Mouse (Mus musculus) hindbrain, postnatal 0 days (tissue): ENCODE measurements around the gene Gpcpd1. TPM values are rescaled to one million over a fixed set of nuclear protein-coding genes. Genes with fewer than 3 reads are reported as not detected.
A peak's percentile ranks its signal among the peaks of the same experiment; 100 is the strongest.

Source experiments
- ATAC-seq: fragments of 200-750 bp; cut with Nextera tagmentation; 2 replicates; pipeline ENCODE4 v1.8.0; 2017; ENCODE audit warnings: mild to moderate bottlenecking, moderate TSS enrichment, moderate library complexity
- DNase-seq: peaks from one replicate; pipeline ENCODE4 v3.0.0-alpha.2; 2015; ENCODE audit warnings: low spot score
- H3K27ac ChIP-seq: fragments of 300-500 bp; sonication (generic); 2 replicates; pipeline ENCODE4 v1.5.1; 2014; ENCODE audit warnings: mild to moderate bottlenecking
- H3K27me3 ChIP-seq: fragments of 300-500 bp; sonication (generic); 2 replicates; pipeline ENCODE4 v1.6.1; 2014; ENCODE audit warnings: low read length, mixed read lengths; ENCODE audit not compliant: insufficient read depth
- H3K36me3 ChIP-seq: fragments of 300-500 bp; sonication (generic); 2 replicates; pipeline ENCODE4 v1.6.1; 2014; ENCODE audit warnings: low read length, mixed read lengths; ENCODE audit not compliant: insufficient read depth
- H3K4me1 ChIP-seq: fragments of 300-500 bp; sonication (generic); 2 replicates; pipeline ENCODE4 v1.6.1; 2014; ENCODE audit warnings: antibody characterized with exemption, low read length, mixed read lengths; ENCODE audit not compliant: insufficient read depth
- H3K4me2 ChIP-seq: fragments of 300-500 bp; sonication (generic); 2 replicates; pipeline ENCODE4 v1.6.1; 2014; ENCODE audit warnings: low read depth, mild to moderate bottlenecking, low read length, moderate library complexity, mixed read lengths
- H3K4me3 ChIP-seq: fragments of 300-500 bp; sonication (generic); 2 replicates; pipeline ENCODE4 v1.5.1; 2014; ENCODE audit warnings: low read length
- H3K9ac ChIP-seq: fragments of 300-500 bp; sonication (generic); replicated peaks from 2 replicates; pipeline ENCODE4 v1.6.1; 2014; ENCODE audit warnings: mild to moderate bottlenecking, low read length, moderate library complexity, mixed read lengths
- H3K9me3 ChIP-seq: fragments of 300-500 bp; sonication (generic); 2 replicates; pipeline ENCODE4 v1.6.1; 2016; ENCODE audit warnings: low read length, mixed read lengths
- CTCF ChIP-seq: IDR thresholded peaks from 2 replicates; pipeline ENCODE4 v1.5.1; 2016; ENCODE audit warnings: antibody characterized with exemption, control low read depth, low read depth
- WGBS: fragments of 180-500 bp; shearing (Covaris S2); extraction: QIAGEN DNeasy Blood & Tissue Kit; methylation state at CpG from one replicate; pipeline ENCODE4 v1.1.7; 2014; 5-methylcytosine and 5-hydroxymethylcytosine counted together
- polyA plus RNA-seq: library from polyadenylated mRNA; unstranded; fragments of >200 nt; fragmentation: Nextera tagmentation; extraction: Ambion mirVana; gene quantifications from 2 replicates; pipeline ENCODE4 v1.2.1, GENCODE M21; 2015
- total RNA-seq: library from RNA; depleted of rRNA; stranded (reverse); fragments of >200 nt; gene quantifications from 2 replicates; pipeline ENCODE4 v1.2.3, GENCODE M21; 2014

Gpcpd1 gene
- total and polyA plus RNA-seq, 2 experiments from 2014 or later, result 46.9 to 84.0 TPM

DNA sequence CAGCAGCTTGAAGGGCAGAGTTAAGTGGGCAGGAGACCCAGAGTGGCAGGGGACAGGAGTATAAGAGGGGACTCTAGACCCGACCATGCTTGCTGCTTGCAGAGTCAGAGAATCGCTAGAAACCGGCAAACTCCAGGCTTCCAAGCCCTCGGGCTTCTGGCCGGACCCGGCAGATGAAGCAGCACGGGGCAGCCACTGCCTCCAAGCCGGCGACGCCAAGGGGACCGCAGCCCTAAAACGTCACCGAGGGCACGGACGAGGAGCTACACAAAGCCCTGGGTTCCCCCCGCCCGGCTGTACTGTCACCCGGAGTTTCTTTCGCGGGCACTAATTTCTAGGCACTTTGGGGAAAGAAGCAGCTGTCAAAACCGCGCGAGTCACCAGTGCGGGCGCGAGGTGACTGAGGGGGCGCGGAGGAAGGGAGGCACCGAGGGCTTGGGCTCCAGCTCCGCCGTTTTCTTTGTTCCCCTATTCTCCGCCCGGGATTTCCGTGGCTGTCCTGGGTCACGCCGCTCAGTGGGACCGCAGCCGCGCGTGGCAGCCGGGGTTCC, 10.0 kb downstream of the Gpcpd1 start:
- ATAC-seq (peak; percentile 78), DNase-seq (peak; percentile 73)
- H3K4me2 ChIP-seq, result peak overlapping the region; percentile 72
- peak overlapping the region; percentile 99 for H3K27ac ChIP-seq
- H3K36me3 ChIP-seq, result no peaks in the 10 kb centered on the region
- H3K9ac ChIP-seq, result peak overlapping the region; percentile 97
- no peaks in the 10 kb centered on the region for H3K27me3 ChIP-seq
- H3K4me3 ChIP-seq, result peak overlapping the region; percentile 89
- H3K4me1 ChIP-seq, result peaks cover 1% of the 10 kb centered on the region; the same call in 1 of the 2 replicates
- no peak for TF ChIP-seq CTCF
- WGBS, result 0% methylated on average over 40 of the region's 41 CpGs
- H3K9me3 ChIP-seq, result no peaks in the 10 kb centered on the region

DNA sequence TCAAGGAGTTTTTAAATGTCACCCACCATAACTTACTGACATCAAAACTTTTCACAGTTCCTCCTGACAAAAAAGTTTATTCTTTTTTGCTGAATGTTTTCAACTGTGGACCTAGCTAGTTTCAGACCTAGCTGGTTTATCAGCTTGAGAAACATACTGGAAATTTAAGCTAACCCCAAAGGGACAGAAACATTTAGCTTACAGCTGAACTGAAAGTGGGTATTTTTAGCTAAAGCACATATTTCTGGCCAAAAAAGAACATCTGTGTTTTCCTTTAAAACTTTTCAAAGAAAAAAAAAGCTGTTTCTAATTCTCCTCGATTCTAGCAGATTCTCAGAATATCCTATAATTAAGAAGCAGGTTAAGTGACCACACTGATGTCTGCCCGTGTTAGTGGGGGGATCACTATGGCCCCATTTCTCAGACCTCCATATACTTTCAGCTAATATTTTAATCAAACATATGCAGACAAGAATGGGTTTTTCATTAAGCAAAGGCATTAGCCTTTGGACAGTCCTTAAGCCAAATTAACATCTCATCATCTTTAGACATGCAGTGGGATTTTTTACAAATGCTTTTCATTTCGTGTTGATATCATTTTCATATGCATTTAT, 10.9 kb downstream of the Gpcpd1 start:
- peak overlapping the region; percentile 97 for H3K9ac ChIP-seq
- H3K4me1 ChIP-seq, result no peaks in the 10 kb centered on the region
- no peak for DNase-seq
- no peaks in the 10 kb centered on the region for H3K9me3 ChIP-seq
- WGBS, result 38% methylated on average over 3 of the region's 3 CpGs
- H3K36me3 ChIP-seq, result 0 out of 2 replicates have a peak, but pooled peaks cover under 1% of the 10 kb centered on the region
- TF ChIP-seq CTCF, result no peak
- H3K4me2 ChIP-seq, result peak overlapping the region; percentile 72
- H3K4me3 ChIP-seq, result peak overlapping the region; percentile 89
- ATAC-seq, result no peak
- H3K27me3 ChIP-seq, result no peaks in the 10 kb centered on the region
- H3K27ac ChIP-seq, result peak overlapping the region; percentile 99

DNA sequence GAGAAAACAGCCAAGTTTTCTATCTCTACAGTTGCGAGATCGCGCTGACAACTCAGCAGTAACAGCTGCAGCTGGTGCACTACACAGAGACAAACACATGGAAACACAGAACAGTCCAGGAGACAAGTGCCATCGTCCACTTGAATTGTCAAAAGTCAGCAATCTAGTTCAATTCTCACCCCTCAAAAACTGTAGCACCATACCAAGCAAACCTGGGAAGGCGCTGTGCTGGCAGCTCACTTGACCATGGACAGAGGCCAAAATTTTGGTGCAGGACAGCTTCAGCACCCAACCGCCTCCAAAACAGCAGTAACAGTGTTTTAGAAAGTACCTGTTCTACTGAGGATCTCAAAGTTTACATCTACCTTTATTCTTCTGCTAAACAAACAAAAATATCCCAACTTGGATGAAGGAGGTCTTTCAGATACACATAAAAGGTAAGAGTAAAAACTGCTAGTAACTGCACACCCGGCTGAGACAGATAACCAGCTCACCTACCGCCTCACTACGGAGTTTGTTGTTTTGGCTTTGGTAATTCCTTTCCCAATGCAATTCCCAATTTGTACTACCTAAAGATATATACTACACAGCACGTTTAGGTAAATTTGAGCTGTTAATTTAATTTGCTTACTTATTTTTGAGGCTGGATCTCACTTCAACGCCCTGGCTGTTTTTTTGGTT, 11.6 kb downstream of the Gpcpd1 start:
- ATAC-seq (no peak), DNase-seq (peak; percentile 56)
- Histone ChIP-seq H3K9me3 (no peaks in the 10 kb centered on the region), H3K4me2 (peak overlapping the region; percentile 72), H3K9ac (peak overlapping the region; percentile 10; the same call in 1 of the 2 replicates), H3K4me1 (no peaks in the 10 kb centered on the region), H3K27ac (peak overlapping the region; percentile 20; the same call in 1 of the 2 replicates), H3K4me3 (peak overlapping the region; percentile 89), H3K36me3 (peaks cover 4% of the 10 kb centered on the region; the same call in 1 of the 2 replicates), H3K27me3 (no peaks in the 10 kb centered on the region)
- 62% methylated on average over 11 of the region's 11 CpGs for WGBS
- peak; percentile 41 for TF ChIP-seq CTCF

DNA sequence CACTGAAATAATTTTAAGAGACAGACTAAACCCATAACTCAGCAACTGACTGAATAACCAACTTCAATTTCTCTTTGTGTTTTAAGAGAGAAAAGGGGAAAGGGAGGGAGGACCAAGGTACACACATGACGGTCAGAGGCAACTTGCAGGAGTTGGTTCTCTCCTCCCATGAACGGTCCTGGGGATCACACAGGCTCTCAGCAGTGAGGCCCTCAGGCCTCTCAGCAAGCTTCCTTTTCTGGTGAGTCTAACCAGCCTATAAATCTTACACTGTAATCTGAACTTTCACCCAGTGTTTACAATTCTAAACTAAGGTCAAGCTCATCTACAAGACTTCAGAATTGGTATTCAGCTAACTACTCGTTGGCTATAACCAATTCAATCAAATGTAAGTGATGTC, 12.3 kb downstream of the Gpcpd1 start:
- no peak for DNase-seq
- 56% methylated on average over 3 of the region's 3 CpGs for WGBS

DNA sequence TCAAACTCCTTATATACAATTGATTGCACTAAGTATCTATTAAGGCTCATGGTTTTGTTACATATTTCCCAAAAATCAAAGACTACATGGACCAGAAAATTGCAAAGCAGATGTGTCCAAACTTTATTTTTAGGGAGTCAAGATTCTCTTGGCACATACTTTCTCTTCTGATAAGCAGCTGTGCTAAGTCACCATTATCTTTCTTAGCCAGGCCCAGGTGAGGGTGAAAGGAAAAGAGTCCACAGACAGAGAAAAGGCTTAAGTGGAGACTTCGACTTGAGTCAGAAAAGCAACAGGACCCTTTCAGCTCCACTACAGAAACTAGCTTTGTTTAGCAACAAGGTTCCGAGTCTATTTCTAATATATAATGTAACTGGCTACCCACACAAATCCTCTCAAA, 14.2 kb downstream of the Gpcpd1 start:
- DNase-seq (no peak), ATAC-seq (no peak)
- H3K36me3 ChIP-seq, result peaks cover 12% of the 10 kb centered on the region; the same call in 1 of the 2 replicates
- 92% methylated on average over 2 of the region's 2 CpGs for WGBS
- no peaks in the 10 kb centered on the region for H3K9me3 ChIP-seq
- H3K27ac ChIP-seq, result no peak overlapping the region
- no peak overlapping the region for H3K4me2 ChIP-seq
- no peaks in the 10 kb centered on the region for H3K27me3 ChIP-seq
- no peak overlapping the region for H3K4me3 ChIP-seq
- H3K9ac ChIP-seq, result no peak overlapping the region
- TF ChIP-seq CTCF, result no peak
- no peaks in the 10 kb centered on the region for H3K4me1 ChIP-seq

More for the DNA sequence above, 12.3 kb downstream of the Gpcpd1 start:
- no peak for TF ChIP-seq CTCF
- Histone ChIP-seq H3K36me3 (peaks cover 10% of the 10 kb centered on the region; the same call in 1 of the 2 replicates), H3K27ac (peak overlapping the region; percentile 13; the same call in 1 of the 2 replicates), H3K4me2 (peak overlapping the region; percentile 72), H3K9ac (peak overlapping the region; percentile 10; the same call in 1 of the 2 replicates), H3K27me3 (no peaks in the 10 kb centered on the region), H3K9me3 (no peaks in the 10 kb centered on the region), H3K4me3 (peak overlapping the region; percentile 89; the same call in 1 of the 2 replicates), H3K4me1 (no peaks in the 10 kb centered on the region)
- no peak for ATAC-seq

DNA sequence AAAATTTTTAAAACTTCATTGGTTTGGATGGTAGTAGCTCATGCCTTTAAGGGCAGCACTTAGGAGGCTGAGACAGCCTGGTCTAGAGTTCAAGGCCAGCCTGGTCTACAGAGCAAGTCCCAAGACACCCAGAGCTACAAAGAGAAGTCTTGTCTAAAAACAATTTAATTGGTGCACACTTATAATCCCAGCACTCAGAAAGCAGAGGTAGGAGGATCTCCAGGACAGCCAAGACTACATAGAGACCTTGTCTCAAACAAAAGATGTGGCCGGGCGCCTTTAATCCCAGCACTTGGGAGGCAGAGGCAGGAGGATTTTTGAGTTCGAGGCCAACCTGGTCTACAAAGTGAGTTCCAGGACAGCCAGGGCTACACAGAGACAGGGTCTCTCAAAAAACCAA, 14.9 kb downstream of the Gpcpd1 start:
- WGBS, result 94% methylated on average over 3 of the region's 3 CpGs
- H3K9ac ChIP-seq, result no peak overlapping the region

More for the DNA sequence above, 14.9 kb downstream of the Gpcpd1 start:
- H3K4me2 ChIP-seq, result no peak overlapping the region
- no peaks in the 10 kb centered on the region for H3K9me3 ChIP-seq
- H3K27me3 ChIP-seq, result no peaks in the 10 kb centered on the region
- no peaks in the 10 kb centered on the region for H3K4me1 ChIP-seq
- no peak overlapping the region for H3K4me3 ChIP-seq
- ATAC-seq (no peak), DNase-seq (no peak)
- peaks cover 13% of the 10 kb centered on the region; the same call in 1 of the 2 replicates for H3K36me3 ChIP-seq
- no peak for TF ChIP-seq CTCF
- H3K27ac ChIP-seq, result no peak overlapping the region
